Mouse (Mus musculus) left cerebral cortex, adult 18-20 months (tissue): ENCODE data around the gene Ankmy1. TPM values are rescaled to one million over a fixed set of nuclear protein-coding genes. Genes with fewer than 3 reads are reported as not detected.

Experiments used
- DNase-seq, 2 experiments: peaks; one replicate each; pipeline ENCODE4 v3.0.0; 2021 to 2022; ENCODE audit warnings: low spot score in 2 of 2, mixed read lengths in 1 of 2
- long read RNA-seq, 2 experiments: library from polyadenylated mRNA; stranded (forward); transcript quantifications; one replicate each; pipeline ENCODE4 v2.0.0; 2021
- total RNA-seq, 2 experiments: library from RNA; stranded (reverse); gene quantifications; 2 replicates each; pipeline ENCODE4 v1.2.3; 2021

Ankmy1 gene
- total RNA-seq = under 1 TPM; 0.40 to 0.53 TPM
- long read RNA-seq, experiment 1 = 0 reads
- long read RNA-seq, experiment 2, partial matches to known transcripts = 0 of 2 reads
- long read RNA-seq, experiment 2, other reads (novel, unspliced or antisense) = 2 of 2 reads

- DNase-seq = peak; percentile 58 to 65
These were observed at the start of gene Ankmy1 for GRCm38 (mm10) chr1:92902786-92903185. Ankmy1 (minus strand) TSS chr1:92902906.

- DNase-seq = no peak
These were observed 47.9 kb upstream of the Ankmy1 start, which contains the start of gene Gpr35 for GRCm38 (mm10) chr1:92950607-92951006. Gpr35 (plus strand) TSS chr1:92950865.

GRCm38 (mm10) chr1:92949426-92949825 is 46.7 kb upstream of the Ankmy1 start:
- DNase-seq = no peak

GRCm38 (mm10) chr1:92947966-92948365 is 45.3 kb upstream of the Ankmy1 start:
- no peak for DNase-seq

- no peak for DNase-seq
These were observed 40.7 kb upstream of the Ankmy1 start for GRCm38 (mm10) chr1:92943219-92943989.

- DNase-seq = no peak
These were observed 37.0 kb upstream of the Ankmy1 start for GRCm38 (mm10) chr1:92939746-92940145.

GRCm38 (mm10) chr1:92937797-92938196 is 35.1 kb upstream of the Ankmy1 start:
- DNase-seq = no peak

GRCm38 (mm10) chr1:92936467-92936866 is 33.8 kb upstream of the Ankmy1 start:
- no peak for DNase-seq

- no peak for DNase-seq
These were observed 33.3 kb upstream of the Ankmy1 start for GRCm38 (mm10) chr1:92935977-92936376.

- no peak for DNase-seq
These were observed 32.6 kb upstream of the Ankmy1 start for GRCm38 (mm10) chr1:92935054-92935962.

GRCm38 (mm10) chr1:92934182-92934827 is 31.6 kb upstream of the Ankmy1 start, which contains the start of gene Capn10:
Capn10 (plus strand) TSS chr1:92934376.
- DNase-seq = peak; percentile 96

GRCm38 (mm10) chr1:92933611-92934010 is 30.9 kb upstream of the Ankmy1 start:
- no peak for DNase-seq

GRCm38 (mm10) chr1:92930171-92930706 is 27.5 kb upstream of the Ankmy1 start:
- no peak for DNase-seq

GRCm38 (mm10) chr1:92921496-92921895 is 18.8 kb upstream of the Ankmy1 start:
- DNase-seq = no peak

GRCm38 (mm10) chr1:92920474-92921200 is 17.9 kb upstream of the Ankmy1 start:
- DNase-seq = no peak

- no peak for DNase-seq
These were observed 17.1 kb upstream of the Ankmy1 start for GRCm38 (mm10) chr1:92919775-92920174.

- DNase-seq = no peak
These were observed 16.4 kb upstream of the Ankmy1 start for GRCm38 (mm10) chr1:92919151-92919550.

- no peak for DNase-seq
These were observed 14.0 kb upstream of the Ankmy1 start for GRCm38 (mm10) chr1:92916725-92917124.

GRCm38 (mm10) chr1:92914993-92915392 is 12.3 kb upstream of the Ankmy1 start:
- no peak for DNase-seq

- no peak for DNase-seq
These were observed 11.5 kb upstream of the Ankmy1 start for GRCm38 (mm10) chr1:92914239-92914638.
